Mouse (Mus musculus) ovary, adult 2 months (tissue): Measurements from ENCODE around the gene Med22. TPM values are rescaled to one million over a fixed set of nuclear protein-coding genes. Genes with fewer than 3 reads are reported as not detected.

Source experiments
- polyA plus RNA-seq: library from polyadenylated mRNA; depleted of rRNA; stranded (reverse); fragments of >200 nt; gene quantifications from 2 replicates; pipeline ENCODE4 v1.2.3, GENCODE M21; 2012; rRNA removed

Med22 gene
- polyA plus RNA-seq: 55.5 and 58.6 TPM in 2 replicates

GRCm38 (mm10) chr2:26910124-26910993 lies at the start of gene Med22, which contains the start of gene Rpl7a:
Med22 (minus strand) TSS chr2:26910677.
Rpl7a (plus strand) TSS chr2:26910764.

DNA sequence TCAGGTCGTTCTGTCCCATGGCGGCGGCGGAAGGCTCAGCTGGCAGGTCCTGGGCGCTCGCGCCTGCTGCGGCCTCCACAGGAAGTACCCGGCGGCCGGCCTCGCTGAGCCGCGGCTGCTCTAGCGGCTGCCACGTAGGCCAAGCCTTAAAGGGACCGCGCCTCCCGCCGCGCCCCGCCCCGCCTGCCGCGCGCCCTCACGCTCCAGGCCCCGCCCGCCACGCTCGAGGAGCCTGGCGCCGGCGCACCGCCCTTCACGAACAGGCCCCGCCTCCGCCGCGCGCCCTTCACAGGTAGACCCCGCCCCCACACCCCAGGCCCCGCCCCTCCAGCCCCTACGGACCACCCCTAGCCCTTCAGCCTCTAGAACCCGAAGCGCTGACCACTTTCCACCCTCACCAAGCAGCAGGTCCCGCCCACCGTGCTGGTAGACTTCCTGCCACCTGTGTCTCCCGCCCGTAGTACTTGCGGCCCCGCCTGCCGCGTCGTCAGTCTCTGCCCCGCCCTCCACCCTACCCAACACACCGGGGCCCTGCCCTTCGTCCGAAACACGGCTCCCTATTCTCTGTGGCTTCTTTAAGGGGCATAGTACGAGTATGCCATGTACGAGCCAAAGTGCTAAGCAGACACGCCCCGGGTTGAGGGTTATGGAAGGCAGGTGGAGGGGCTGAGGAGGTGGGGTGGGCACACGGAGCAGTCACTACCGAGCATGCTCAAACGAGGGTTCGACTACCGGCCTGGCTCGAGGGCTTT lies 23.0 kb upstream of the Med22 start, which contains the start of the genes Surf4 and Stkld1:
Surf4 (minus strand) TSS at position 625 of the 752 bp plus-strand sequence.
Stkld1 (plus strand) TSS at position 744 of the 752 bp plus-strand sequence.

GRCm38 (mm10) chr2:26915927-26916728 lies 5.7 kb upstream of the Med22 start, which contains the start of the genes Surf2 and Surf1:
Surf2 (plus strand) TSS chr2:26916367.
Surf1 (minus strand) TSS chr2:26916530.

GRCm38 (mm10) chr2:26902467-26903220 lies 7.8 kb downstream of the Med22 start, which contains the start of gene Surf6:
Surf6 (minus strand) TSS chr2:26902879.

GRCm38 (mm10) chr2:26864879-26865278 lies 45.6 kb downstream of the Med22 start, which contains the start of gene Abo:
Abo (minus strand) TSS chr2:26864979.

Other genes with a start within 250 kb of the Med22 start
- gene Lcn4, start 239.4 kb downstream of the Med22 start, polyA plus RNA-seq: not detected in 2 replicates
- gene Abo, start 45.7 kb downstream of the Med22 start, polyA plus RNA-seq: 0.12 TPM in 1 of 2 replicates, not detected in the other
- 11.4 and 13.5 TPM in 2 replicates for gene Surf6, start 7.8 kb downstream of the Med22 start, polyA plus RNA-seq
- 1,025 and 1,306 TPM in 2 replicates for gene Rpl7a, start 87 bp upstream of the Med22 start, polyA plus RNA-seq
- gene Surf2, start 5.7 kb upstream of the Med22 start, polyA plus RNA-seq: 26.4 and 40.6 TPM in 2 replicates
- 45.5 and 54.3 TPM in 2 replicates for gene Surf1, start 5.9 kb upstream of the Med22 start, polyA plus RNA-seq
- 519 and 534 TPM in 2 replicates for gene Surf4, start 23.3 kb upstream of the Med22 start, polyA plus RNA-seq
- gene Stkld1, start 23.4 kb upstream of the Med22 start, polyA plus RNA-seq: 0.26 and 0.33 TPM in 2 replicates
- gene Rexo4, start 53.7 kb upstream of the Med22 start, polyA plus RNA-seq: 22.0 and 24.6 TPM in 2 replicates
- gene Adamts13, start 62.7 kb upstream of the Med22 start, polyA plus RNA-seq: 0.08 and 0.10 TPM in 2 replicates
- 76.5 and 99.4 TPM in 2 replicates for gene Cacfd1, start 99.2 kb upstream of the Med22 start, polyA plus RNA-seq
- 3.9 and 4.7 TPM in 2 replicates for gene Slc2a6, start 117.3 kb upstream of the Med22 start, polyA plus RNA-seq
- gene Mymk, start 161.5 kb upstream of the Med22 start, polyA plus RNA-seq: 0.51 and 1.6 TPM in 2 replicates
- gene Adamtsl2, start 168.7 kb upstream of the Med22 start, polyA plus RNA-seq: 27.4 and 28.0 TPM in 2 replicates
- gene Fam163b, start 231.8 kb upstream of the Med22 start, polyA plus RNA-seq: 0.17 and 0.43 TPM in 2 replicates